Mouse (Mus musculus) lung, postnatal 4 days (tissue): ENCODE results near the gene Stom.

Experiments used
- DNase-seq, 2 experiments: peaks; one replicate each; pipeline ENCODE4 v3.0.0; 2021

The Stom gene

GRCm38 (mm10) chr2:35317604-35318003 lies 19.2 kb downstream of the Stom start:
- no peak for DNase-seq

- no peak for DNase-seq
These were observed 22.5 kb downstream of the Stom start for GRCm38 (mm10) chr2:35314300-35314699.

GRCm38 (mm10) chr2:35309906-35310493 lies 26.8 kb downstream of the Stom start:
- DNase-seq, result no peak

- peak in 1 of 2 experiments; percentile 46 for DNase-seq
These were observed 28.6 kb downstream of the Stom start for GRCm38 (mm10) chr2:35308166-35308565.

GRCm38 (mm10) chr2:35302049-35302885 lies 34.5 kb downstream of the Stom start:
- peak; percentile 58 to 73 for DNase-seq

GRCm38 (mm10) chr2:35299437-35299836 lies 37.3 kb downstream of the Stom start:
- no peak for DNase-seq

GRCm38 (mm10) chr2:35297703-35298332 lies 39.0 kb downstream of the Stom start:
- peak; percentile 83 to 88 for DNase-seq

- DNase-seq, result no peak
These were observed 43.5 kb downstream of the Stom start for GRCm38 (mm10) chr2:35293291-35293690.

GRCm38 (mm10) chr2:35292700-35293099 lies 44.1 kb downstream of the Stom start:
- DNase-seq, result no peak

GRCm38 (mm10) chr2:35291856-35292255 lies 44.9 kb downstream of the Stom start:
- DNase-seq, result peak in 1 of 2 experiments; percentile 69

GRCm38 (mm10) chr2:35288758-35289635 lies 47.8 kb downstream of the Stom start:
- DNase-seq, result peak; percentile 81 to 89

GRCm38 (mm10) chr2:35287017-35287620 lies 49.7 kb downstream of the Stom start:
- DNase-seq, result peak; percentile 64 to 85

- DNase-seq, result no peak
These were observed 51.6 kb downstream of the Stom start for GRCm38 (mm10) chr2:35285209-35285608.

GRCm38 (mm10) chr2:35283997-35284396 lies 52.8 kb downstream of the Stom start:
- DNase-seq, result no peak

- DNase-seq, result peak; percentile 50 to 85
These were observed 54.6 kb downstream of the Stom start for GRCm38 (mm10) chr2:35282214-35282613.

GRCm38 (mm10) chr2:35280001-35280400 lies 56.8 kb downstream of the Stom start:
- DNase-seq, result no peak

- DNase-seq, result peak in 1 of 2 experiments; percentile 65
These were observed 58.2 kb downstream of the Stom start for GRCm38 (mm10) chr2:35278371-35279210.

- DNase-seq, result peak; percentile 75 to 90
These were observed 59.1 kb downstream of the Stom start for GRCm38 (mm10) chr2:35277686-35278085.

- peak in 1 of 2 experiments; percentile 79 for DNase-seq
These were observed 63.2 kb downstream of the Stom start for GRCm38 (mm10) chr2:35273536-35273935.

- DNase-seq, result no peak
These were observed 63.9 kb downstream of the Stom start for GRCm38 (mm10) chr2:35272881-35273280.

- DNase-seq, result peak; percentile 42 to 59
These were observed 65.0 kb downstream of the Stom start for GRCm38 (mm10) chr2:35271817-35272216.
